Mouse (Mus musculus) bone marrow macrophage, adult 2 months (primary cell): ENCODE results near the gene Kras.

Source experiments
- CTCF ChIP-seq: IDR thresholded peaks from 2 replicates; pipeline ENCODE4 v1.5.1; 2012; ENCODE audit warnings: low read depth, mild to moderate bottlenecking, low read length, moderate library complexity
- POLR2A ChIP-seq: IDR thresholded peaks from 2 replicates; pipeline ENCODE4 v1.6.1; 2012; ENCODE audit warnings: mild to moderate bottlenecking, low read depth, low read length, borderline replicate concordance

GRCm38 (mm10) chr6:145187093-145188088, 62.6 kb downstream of the Kras start:
- TF ChIP-seq CTCF (no peak), POLR2A (no peak)
